Mouse (Mus musculus): ENCODE data around the gene Dync1li1.
A peak's percentile ranks its signal among the peaks of the same experiment; 100 is the strongest.

The Dync1li1 gene

DNA sequence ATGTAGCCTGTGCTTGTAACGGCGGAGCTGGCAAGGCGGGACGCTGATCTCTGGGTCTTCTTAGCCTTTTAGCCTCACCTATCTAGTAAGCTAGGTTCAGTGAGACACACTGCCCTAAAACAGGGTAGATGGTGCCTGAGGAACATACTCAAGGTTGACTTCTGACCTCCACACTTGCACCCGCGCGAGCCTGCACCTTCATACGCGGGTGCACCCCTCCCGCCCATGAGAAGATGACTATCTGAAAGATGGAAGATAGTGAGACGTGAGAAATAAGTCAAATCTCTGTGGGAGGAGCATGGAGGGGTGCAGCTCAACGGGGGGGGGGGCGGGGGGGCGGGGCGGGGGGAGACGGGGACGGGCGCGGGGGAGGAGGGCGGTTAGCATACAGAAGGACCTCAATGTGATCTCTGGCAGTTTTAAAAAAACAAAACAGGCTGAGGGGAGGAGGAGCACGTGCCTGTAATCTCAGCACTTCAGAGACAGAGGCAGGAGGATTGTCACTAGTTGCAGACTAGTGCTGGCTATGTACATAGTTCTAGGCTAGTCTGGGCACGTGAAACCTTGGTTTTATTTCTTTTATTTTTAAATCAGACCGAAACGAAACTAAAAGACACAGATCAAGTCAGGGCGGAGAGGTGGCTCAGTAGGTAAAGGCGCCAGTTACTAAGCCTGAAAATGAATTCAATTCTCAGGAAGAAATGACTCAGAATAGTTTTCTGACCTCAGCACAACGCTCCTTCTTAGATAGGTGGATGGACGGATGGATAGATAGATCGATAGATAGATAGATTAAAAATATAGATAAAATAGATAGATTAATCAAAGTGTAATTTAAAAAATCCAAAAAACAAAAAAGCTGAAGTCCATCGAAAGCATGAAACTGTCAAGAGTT lies 41.6 kb downstream of the Dync1li1 start:
- DNase-seq (ENCODE audit: inconsistent ontology term): no peak

DNA sequence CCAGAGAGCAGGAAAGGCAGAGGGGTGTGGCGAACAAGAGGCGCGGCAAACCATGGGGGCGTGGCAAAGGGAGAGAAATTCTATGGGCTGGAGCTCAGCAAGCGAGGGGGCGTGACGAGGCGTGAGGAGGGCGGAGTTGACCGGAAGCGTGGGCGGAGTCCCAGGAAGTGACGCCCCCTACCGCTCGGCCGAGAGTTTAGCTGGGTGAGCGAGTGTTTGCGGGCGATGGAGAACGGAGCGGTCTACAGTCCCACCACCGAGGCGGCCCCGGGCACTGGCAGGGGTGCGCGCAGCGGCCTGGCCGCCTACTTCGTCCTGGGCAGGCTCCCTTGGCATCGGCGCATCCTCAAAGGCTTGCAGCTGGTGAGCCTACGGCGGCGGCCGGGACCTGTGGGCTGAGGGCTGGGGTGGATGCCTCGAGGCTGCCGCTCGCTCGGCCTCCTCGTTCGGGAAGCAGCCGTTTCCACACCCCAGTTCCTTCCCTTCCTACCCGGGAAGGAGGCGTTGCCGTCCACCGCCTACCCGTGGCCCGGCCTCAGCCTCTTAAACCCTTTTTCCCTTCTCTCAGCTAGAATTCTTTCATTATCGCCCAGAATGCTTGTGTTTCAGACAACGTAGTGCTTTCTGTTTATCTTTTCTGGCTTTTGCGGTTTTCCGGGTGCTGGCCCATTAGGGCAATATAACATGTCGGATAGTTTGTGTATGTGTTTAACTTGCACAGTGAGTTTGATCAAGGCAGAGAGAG lies 42.6 kb downstream of the Dync1li1 start, which contains the start of gene Cmtm6:
Gene Cmtm6 (plus strand): TSS at position 106 of the 745 bp plus-strand sequence.
- DNase-seq (ENCODE audit: inconsistent ontology term): peak; percentile 97

DNA sequence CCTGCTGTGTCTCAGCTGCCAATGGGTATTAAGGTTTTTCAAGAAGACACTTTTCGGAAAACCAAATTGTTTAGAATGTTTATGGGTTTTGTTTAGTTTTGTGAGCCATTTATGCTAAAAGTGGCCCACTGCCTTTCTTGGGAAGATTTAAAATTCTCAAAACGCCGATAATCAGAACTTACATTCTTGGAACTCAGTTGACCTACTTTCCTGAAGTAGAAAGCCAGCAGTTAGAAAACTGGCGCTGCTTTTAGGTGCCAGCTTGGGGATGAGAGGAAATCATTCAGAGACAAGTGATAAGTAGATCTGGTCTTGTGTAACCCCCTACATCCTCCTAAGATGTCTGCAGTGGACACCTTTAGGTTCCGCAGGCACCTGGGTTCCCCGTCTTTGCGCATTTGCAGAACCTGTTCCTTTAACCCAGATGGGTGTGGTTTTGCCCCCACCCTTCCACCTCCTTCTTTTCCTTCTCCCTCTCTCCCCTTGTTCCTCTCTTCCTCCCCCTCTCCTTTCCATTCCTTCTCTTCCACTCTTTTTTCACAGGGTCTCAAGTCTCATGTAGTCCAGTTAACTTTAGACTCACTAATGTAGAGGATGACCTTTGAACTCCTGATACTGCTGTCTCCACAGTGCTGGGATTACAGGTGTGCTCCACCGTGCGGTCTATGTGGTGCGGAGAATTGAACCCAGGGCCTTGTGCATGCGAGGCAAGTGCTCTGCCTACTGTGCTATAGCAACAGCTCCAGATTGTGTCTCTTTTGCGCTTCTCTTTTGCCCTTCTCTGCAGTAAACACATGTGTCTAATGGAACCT lies 43.5 kb downstream of the Dync1li1 start:
- DNase-seq (ENCODE audit: inconsistent ontology term): peak; percentile 19

DNA sequence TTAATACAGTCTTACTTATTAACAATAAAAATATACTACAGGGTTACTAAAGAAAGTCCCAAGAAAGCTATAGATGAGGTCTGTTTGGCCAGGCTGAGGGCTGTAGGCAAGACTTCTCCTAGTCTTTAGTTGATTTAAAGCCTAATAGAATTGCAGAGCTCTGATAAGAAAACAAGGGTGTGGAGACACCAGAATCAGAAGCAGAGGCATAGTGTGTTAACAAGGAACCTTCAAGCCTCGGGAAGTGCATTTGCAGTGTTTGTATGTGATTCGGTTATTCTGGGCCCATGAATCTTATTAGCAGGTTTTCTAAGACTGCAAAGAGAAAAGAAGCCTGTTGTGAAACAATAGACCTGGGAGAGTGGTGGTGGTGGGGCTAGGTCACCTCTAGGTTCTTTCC lies 44.6 kb downstream of the Dync1li1 start:
- DNase-seq (ENCODE audit: inconsistent ontology term): no peak

DNA sequence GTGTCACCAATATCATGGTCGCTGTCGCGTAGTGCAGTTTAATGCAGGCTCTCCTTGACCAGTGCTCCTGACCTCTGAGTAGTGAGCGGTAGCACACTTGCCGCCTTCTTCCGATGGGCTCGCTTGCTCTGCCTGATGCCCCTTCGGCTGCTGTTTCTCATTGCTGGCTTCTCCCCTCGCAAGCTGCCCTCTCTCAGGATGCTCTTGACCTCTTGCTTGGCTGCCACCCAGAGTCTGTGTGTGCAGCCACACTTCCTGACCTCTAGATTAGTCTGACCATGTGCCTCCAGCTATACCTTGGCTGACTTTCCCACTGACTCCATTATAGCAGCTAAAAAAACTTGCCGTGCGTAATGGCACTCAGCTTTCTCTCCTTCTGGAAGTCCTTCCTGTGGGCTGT lies 47.9 kb downstream of the Dync1li1 start:
- no peak for DNase-seq (ENCODE audit: inconsistent ontology term)

DNA sequence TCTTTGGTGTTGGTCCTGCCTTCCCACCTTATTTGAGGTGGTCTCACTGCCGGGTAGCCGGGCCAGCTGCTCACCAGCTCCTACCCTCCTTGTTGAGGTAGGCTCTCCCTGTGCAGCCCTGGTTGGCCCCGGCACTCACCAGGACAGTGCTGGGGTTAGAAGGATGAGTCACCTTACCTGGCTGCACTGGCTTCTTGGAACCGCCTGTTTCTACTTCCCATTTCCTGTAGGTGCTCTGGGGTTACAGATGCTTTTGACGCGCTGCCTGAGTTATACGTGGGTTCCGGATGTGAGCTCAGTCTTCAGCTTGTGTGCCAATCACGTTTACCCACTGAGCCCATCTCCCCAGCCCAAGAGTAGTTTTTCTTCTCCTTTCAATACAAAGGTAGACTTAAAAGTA lies 51.7 kb downstream of the Dync1li1 start:
- no peak for DNase-seq (ENCODE audit: inconsistent ontology term)

DNA sequence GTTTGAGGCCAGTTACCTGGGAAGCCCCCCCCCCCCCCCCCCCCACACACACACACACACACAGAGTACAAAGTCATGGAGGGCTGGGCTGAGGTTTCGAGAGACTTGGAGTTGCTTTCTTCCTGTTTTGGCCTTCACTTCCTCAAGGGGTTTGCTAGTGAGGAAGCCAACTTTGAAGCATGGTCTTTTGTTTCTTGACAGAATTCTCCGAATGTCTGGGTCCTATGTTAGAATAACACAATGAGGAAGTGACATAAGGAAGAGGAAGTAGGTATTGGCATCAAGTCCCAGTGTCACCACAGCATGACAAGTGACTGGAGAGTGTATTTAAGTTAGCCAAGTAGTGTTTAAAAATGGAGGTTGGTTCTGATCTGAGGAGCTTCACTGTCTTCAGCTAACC lies 54.1 kb downstream of the Dync1li1 start:
- DNase-seq (ENCODE audit: inconsistent ontology term): no peak

DNA sequence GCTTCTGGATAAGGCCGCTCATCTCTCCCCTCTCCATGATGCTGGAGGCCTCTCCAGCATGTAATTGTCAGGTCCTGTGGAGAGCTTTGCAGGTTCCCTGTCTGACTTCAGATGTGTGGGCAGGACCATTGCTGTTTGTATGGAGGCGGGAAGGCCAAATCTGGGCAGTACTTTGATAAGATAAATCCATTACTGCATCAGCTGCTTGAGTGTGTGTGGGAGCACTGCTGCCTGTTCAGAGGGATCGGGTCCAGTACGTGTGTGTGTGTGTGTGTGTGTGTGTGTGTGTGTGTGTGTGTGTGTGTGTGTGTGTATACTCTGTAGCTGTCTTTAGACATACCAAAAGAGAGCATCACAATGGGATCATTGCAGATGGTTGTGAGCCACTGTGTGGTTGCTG lies 56.6 kb downstream of the Dync1li1 start:
- DNase-seq (ENCODE audit: inconsistent ontology term): no peak

DNA sequence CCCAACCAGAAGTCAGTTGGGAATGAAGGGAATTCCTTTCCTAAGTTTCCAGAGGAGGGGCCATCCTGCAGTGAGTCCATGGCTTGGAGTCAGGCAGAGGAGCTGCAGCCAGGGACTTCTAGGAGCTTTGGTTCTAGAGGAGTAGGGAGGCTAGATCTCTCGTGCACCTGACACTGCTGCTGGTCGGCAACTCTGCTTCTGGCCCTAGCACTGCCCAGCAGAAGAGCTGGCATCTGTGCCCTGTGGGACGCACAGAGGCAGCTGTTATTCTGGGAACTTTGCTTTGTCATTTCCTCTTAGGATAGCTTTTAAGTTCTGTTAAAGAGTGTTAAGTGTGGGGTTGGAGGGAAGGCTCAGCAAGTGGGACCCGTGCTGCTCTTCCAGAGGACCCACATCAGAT lies 57.1 kb downstream of the Dync1li1 start:
- no peak for DNase-seq (ENCODE audit: inconsistent ontology term)

DNA sequence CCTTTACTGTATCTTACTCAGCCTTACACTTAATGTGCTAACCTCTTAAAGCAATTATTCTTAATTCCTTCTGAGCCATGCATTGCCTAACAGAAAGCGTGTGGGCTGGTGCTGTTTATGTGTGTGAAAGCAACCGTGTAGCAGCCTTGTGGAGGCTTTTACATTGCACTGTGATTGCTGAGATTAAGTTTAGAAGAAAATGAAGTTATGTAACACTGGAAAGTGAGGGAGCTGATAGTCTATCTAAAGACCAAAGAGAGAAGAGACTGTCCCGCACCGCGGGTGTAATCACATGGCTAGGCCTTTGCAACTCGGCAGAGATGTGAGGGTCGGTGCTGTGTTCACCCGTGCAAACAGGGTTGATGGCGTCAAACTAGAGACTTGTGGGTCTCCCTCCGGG lies 58.4 kb downstream of the Dync1li1 start:
- no peak for DNase-seq (ENCODE audit: inconsistent ontology term)

DNA sequence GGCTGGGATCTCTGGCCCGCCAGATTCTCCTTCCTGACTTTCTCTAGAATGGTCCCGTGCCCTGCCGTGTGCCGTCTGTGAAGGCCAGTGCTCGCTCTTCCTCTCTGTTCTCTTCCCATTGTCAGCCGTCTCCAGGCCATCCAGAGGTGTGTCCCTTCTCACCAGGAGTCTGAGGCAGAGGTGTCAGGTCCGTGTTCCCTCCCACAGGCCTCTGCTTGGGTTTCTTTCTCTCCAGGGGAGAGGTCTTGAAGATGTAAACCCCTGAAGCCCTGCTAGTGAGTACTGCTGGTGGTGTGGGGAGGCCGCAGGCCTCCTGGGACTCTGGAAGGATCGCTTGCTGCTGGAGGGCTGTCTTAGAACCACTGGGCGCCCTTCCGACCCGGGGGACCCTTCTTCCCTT lies 58.9 kb downstream of the Dync1li1 start:
- DNase-seq (ENCODE audit: inconsistent ontology term): no peak

DNA sequence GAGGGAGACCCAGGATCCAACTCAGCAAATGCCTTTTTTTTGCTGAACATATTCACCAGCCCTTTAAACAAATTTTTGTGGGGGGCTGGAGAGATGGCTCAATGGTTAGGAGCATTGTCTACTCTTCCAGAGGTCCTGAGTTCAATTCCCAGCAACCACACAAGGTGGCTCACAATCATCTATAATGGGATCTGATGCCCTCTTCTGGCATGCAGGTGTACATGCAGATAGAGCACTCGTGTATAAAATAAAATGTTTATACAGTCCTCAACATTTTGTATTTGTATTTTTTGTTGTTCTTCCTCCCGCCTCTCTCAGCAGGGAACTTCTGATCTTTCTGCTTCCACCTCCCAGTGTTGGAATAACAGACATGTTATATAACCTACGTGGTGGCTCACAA lies 63.0 kb downstream of the Dync1li1 start:
- no peak for DNase-seq (ENCODE audit: inconsistent ontology term)

DNA sequence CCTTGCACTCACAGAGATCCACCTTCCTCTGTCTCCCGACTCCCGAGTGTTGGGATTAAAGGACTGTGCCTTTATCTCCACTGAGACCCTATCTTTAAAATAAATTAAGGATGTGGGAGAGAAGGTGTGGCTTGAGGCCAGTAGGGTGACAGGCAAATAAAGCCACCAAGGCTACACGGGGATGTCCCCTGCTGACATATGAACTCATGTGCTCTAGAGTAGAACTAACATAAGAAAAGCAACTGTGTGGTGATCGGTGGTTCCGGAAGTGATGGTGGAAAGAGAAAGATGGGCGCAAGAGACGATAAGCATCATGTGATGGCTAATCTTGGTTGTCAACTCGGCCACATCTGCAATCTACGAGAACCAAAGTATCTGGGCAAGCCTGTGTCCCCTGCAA lies 63.7 kb downstream of the Dync1li1 start:
- DNase-seq (ENCODE audit: inconsistent ontology term): no peak

DNA sequence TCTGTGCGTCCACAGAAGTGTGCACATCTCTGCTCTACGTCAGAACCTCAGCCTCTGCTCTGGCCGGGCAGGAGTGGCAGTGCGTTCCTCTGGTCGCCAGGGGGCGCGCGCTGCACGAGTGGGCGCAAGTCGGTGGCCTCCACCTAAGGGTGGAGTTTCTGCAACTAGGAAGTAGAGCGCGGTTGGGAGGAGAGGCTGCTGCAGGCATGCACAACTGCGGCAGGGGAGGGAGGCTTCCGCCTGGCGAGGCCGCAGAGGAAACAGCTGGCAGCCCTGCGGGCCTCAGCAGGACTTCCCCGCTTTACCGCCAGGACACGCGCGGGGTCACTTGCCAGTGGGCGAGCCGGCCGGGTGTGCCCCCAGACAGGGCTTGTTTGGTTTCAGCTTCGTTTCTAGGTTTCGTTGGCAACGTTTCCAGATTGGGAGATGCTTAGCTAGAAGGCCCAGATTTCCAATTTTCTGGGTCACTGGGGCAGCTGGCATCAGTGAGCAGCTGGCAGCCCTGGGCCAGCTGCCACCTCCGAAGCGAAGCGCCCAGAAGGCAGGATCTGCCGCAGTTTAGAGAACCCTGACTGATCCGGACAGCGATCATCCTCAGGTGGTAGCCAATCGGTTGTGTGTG lies 64.4 kb downstream of the Dync1li1 start:
- peak; percentile 94 for DNase-seq (ENCODE audit: inconsistent ontology term)

DNA sequence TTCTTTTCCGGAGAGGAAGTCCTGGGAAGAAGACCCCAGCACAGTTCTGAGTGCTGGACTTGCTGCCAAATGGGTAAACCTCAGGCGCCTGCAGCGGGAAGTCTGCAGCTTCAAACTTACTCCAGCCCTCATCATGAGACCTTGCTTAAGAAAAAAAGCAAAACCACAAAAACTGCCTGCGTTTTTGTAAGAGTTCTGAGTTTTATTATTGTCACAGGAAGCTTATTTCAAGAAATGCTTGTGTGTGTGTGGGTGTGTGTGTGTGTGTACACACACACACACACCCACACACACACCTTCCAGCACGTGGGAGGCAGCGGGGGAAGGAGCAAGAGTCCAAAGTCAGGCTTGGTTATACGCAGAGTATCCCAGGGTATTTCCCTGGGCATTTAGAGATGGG lies 69.7 kb downstream of the Dync1li1 start:
- no peak for DNase-seq (ENCODE audit: inconsistent ontology term)

DNA sequence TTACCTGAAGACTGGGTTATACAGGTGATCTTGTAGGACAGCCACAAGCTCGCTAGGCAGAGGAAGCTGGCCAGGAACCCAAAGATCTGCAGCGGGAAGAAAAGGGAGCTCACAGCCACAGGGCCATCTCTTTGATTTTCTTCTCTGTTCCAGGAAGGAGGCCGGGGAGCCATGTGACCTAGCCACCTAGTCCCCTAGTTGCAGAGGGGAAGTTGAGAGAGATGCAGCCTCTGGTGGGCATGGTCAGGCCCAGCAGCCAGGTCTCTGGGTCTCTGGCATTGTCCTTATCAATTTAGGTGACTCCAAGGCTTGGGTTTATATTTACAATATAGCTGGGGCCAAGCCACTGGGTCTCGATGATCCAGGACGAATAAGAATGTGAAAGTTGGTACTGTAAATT lies 70.2 kb downstream of the Dync1li1 start:
- no peak for DNase-seq (ENCODE audit: inconsistent ontology term)

DNA sequence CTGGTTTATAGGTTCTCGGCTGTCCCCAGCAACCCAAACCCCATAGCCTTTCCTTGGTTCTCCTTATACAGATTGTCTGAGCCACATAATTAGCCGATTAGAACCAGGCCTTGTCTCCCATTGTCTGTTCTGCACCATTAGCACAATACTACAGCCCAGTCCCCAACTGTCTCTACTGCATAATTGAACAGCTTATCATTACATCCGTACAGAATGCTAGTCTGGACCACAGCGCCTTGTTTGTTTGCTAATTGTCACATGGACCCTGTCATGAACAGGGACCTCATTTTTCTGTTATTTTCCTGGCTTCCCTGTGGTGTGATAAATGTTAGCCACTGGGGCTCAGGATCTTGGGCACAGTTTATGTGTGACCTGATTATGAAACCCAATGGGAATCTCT lies 71.3 kb downstream of the Dync1li1 start:
- DNase-seq (ENCODE audit: inconsistent ontology term): peak; percentile 22

DNA sequence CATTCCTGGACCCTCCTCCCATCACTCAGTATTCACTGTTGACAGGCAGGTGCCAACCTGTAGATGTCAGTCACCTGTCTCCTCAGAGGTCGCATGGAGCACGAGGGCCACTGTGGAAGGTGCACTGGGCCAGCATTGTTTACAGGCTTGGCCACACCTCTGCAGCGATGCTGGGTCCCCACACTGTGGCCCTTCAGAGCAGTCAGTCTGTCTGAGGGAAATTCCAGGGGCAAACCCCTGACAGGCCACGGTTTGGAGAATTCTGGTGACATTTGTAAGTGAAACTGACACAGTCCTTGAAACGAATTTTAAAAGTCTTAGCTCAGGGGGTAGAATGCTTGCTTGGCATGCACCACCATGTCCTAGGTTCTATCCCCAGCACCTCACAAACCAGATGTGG lies 71.8 kb downstream of the Dync1li1 start:
- no peak for DNase-seq (ENCODE audit: inconsistent ontology term)

DNA sequence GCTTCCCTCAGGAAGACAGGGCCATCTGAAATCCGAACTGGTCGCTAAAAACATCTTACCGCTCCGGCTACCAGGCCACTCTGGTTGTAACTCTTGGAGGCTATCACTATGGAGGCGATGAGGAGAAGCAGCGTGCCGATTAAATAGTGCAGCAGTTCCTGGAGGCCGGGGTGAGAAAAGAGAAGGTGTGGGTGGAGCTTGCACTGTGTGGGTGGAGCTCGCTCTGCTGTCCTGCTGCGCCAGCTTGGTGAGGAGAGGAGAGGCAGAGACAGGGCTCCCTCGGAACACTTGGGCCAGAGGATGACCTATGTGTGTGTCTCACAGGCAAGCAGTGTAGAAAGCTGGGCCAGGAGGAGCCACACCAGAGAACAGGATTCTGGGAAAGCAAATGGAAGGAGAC lies 73.3 kb downstream of the Dync1li1 start:
- no peak for DNase-seq (ENCODE audit: inconsistent ontology term)

DNA sequence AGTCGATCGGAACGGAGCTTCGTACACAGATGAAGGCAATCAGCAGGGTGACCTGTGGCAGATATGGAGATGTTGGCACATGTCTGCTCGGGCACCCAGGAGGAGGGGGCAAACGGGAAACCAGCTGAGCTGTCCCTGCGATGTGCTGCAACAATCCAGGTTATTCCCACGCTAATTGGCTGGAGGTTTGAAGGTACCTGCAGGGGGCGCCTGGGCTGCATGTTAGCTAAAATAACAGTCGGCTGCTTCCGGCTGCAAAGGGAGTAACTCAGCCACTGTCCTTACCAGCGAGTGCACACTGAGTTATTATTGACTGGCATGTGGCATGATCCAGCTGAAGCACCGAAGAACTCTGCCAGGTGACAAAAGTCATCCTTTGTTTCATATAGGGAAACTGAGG lies 74.8 kb downstream of the Dync1li1 start:
- peak; percentile 42 for DNase-seq (ENCODE audit: inconsistent ontology term)

DNA sequence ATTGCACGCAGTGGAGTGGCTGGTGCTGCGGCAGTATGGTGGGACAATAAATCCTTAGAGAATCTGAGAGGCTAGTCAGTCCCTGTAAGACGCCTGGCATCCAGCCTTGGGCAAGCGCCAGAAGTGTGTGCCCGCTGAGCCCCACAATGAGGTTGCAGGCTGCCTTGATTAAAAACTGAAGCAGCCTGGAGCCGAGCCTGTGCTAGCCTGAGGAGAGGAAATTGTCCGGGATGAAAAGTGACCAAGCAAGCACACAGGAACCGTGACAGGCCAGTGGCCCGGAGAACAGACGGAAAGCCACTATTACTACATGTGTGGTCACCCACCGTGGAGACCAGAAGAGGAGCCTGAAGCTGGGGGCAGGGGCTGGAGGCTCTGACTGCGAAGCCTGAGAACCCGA lies 78.4 kb downstream of the Dync1li1 start:
- peak; percentile 84 for DNase-seq (ENCODE audit: inconsistent ontology term)

DNA sequence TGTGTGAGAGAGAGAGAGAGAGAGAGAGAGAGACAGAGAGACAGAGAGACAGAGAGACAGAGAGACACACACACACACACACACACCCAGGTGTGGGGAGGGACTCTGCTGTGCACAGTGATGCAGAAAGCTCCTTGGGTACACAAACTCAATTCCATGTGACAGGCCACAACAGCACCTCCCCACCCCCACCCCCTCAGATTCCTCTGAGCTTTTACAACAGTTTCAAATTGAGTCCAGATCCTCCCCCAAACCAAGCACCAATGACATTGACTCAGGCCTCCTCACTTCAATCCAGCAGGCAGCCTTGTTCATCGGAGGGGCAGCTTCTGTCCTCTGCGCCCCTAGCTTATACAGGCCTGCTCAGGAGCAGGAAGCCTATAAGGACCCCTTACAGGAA lies 78.9 kb downstream of the Dync1li1 start:
- DNase-seq (ENCODE audit: inconsistent ontology term): peak; percentile 74
